Mouse (Mus musculus): ENCODE measurements around the gene Oard1. TPM values are rescaled to one million over a fixed set of nuclear protein-coding genes. Genes with fewer than 3 reads are reported as not detected.
A peak's percentile ranks its signal among the peaks of the same experiment; 100 is the strongest.

The Oard1 gene
- polyA plus RNA-seq, 1 experiment = 14.1 TPM

DNA sequence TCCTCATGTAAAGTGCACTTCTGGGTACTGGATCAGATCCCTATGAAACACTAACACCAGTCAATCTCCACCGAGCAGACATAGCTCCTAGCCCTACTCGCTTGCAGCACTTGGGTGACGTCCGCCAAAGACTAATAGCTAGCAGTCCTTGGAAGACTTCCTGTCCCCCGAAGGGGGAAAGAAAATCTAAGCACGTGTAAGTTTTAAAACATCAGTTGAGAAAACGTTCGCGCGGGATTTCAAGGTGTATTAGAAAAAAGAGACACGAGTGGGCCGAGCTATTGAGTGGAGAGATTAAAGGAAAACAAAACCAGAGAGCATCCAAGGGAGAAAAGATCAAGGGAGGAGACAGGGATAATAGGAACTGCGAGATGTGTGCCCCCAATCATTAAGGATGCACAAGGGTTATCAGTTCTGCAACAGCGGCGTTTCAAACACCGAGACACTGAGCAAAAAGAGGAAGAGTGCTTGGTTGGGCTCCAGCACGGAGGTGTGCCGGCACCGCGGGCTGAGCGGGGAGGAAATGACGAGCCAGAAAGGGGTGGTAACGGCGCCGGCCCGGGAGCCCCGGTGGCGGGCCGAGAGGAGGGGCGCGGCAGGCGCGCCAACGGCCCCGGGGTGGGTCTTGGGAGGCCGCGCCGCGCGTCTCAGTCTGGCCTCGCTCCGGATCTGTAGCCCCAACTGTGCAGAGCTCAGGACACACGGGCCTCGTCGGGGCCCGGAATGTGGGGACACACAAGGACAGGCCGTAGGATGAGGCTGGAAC lies 1.1 kb upstream of the Oard1 start:
- peaks cover 62% of the 10 kb centered on the region for H3K79me3 ChIP-seq (ENCODE audit: low read depth)
- peaks cover 78% of the 10 kb centered on the region for H3K79me2 ChIP-seq (ENCODE audit: control insufficient read depth, insufficient read depth)
- H3K4me3 ChIP-seq (ENCODE audit: insufficient read depth, poor library complexity, severe bottlenecking) = peak overlapping the region; percentile 83
- H3ac ChIP-seq (ENCODE audit: control insufficient read depth, insufficient read length, low read depth) = peak overlapping the region; percentile 97
- TF ChIP-seq MYOD1 (IDR thresholded peaks at IDR 0.05; ENCODE audit: control insufficient read depth, insufficient read length, low read depth) (no peak), USF1 (IDR thresholded peaks at IDR 0.05; ENCODE audit: low read depth) (no peak), MYOG (IDR thresholded peaks at IDR 0.05; ENCODE audit: control insufficient read depth, extremely low read depth, insufficient read length) (no peak), CEBPB (IDR thresholded peaks at IDR 0.05; ENCODE audit: low read depth) (no peak)
- H3K36me3 ChIP-seq (ENCODE audit: control insufficient read depth, insufficient read depth) = peaks cover 26% of the 10 kb centered on the region
- H3K27me3 ChIP-seq (ENCODE audit: control insufficient read depth, insufficient read depth, insufficient read length) = no peaks in the 10 kb centered on the region

DNA sequence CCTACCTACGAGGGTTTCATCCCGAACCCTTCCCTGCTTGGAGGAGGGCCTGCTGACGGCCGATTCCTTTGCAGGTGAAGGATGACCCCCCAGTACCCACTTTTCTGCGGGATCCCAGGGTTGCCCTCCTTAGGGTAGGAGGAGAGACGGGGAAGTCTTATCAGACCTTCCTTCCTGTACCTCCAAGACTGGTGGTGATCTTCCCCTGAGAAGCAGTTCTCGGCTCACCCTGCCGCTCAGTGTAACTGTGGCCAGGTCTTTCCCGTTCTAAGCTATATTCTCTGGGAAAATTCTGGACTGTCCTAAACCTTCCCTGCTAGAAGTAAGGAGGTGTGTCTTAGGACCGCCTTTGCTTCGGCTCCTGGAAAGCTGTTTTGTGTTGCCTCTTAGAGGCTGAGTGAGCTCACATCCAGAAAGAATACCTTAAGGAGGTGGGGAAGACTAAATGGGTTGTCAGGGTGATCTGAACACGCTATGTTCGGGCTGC lies 528 bp downstream of the Oard1 start:
- peak overlapping the region; percentile 44 for H3K4me3 ChIP-seq (ENCODE audit: insufficient read depth, poor library complexity, severe bottlenecking)
- peaks cover 62% of the 10 kb centered on the region for H3K79me2 ChIP-seq (ENCODE audit: control insufficient read depth, insufficient read depth)
- no peak for TF ChIP-seq MAX (IDR thresholded peaks at IDR 0.05)
- TF ChIP-seq MYOG (IDR thresholded peaks at IDR 0.05; ENCODE audit: control insufficient read depth, extremely low read depth, insufficient read length) = no peak
- TF ChIP-seq USF1 (IDR thresholded peaks at IDR 0.05; ENCODE audit: low read depth) = no peak
- TF ChIP-seq CEBPB (IDR thresholded peaks at IDR 0.05; ENCODE audit: low read depth) = no peak
- no peak for TF ChIP-seq FOSL1 (IDR thresholded peaks at IDR 0.05; ENCODE audit: insufficient read depth, low read length, poor library complexity, severe bottlenecking)
- no peak for TF ChIP-seq MYOD1 (IDR thresholded peaks at IDR 0.05; ENCODE audit: control insufficient read depth, insufficient read length, low read depth)
- TF ChIP-seq CTCF (IDR thresholded peaks at IDR 0.05; ENCODE audit: control insufficient read depth, insufficient read depth, insufficient read length) = no peak
- H3K27me3 ChIP-seq (ENCODE audit: control insufficient read depth, insufficient read depth, insufficient read length) = no peaks in the 10 kb centered on the region
- H3K79me3 ChIP-seq (ENCODE audit: low read depth) = peaks cover 47% of the 10 kb centered on the region
- H3ac ChIP-seq (ENCODE audit: control insufficient read depth, insufficient read length, low read depth) = peak overlapping the region; percentile 89
- peaks cover 25% of the 10 kb centered on the region for H3K36me3 ChIP-seq (ENCODE audit: control insufficient read depth, insufficient read depth)

DNA sequence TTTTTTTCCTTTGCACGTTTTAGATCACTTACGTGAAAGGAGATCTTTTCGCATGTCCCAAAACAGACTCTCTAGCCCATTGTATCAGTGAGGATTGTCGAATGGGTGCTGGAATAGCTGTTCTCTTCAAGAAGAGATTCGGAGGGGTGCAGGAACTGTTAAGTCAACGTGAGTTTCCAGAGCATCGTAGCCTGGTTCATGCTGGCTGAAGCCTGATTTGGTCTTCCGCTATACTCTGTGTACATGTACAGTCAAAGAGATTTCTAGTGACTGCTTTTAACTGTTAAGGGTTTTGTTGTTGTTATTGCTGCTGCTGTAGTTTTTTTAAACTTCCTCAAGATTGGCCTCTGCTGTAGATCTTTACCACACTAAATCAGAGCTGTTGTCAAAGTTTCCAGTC lies 1.4 kb downstream of the Oard1 start:
- Histone ChIP-seq H3K79me3 (ENCODE audit: low read depth) (peaks cover 38% of the 10 kb centered on the region), H3ac (ENCODE audit: control insufficient read depth, insufficient read length, low read depth) (peak overlapping the region; percentile 65), H3K27me3 (ENCODE audit: control insufficient read depth, insufficient read depth, insufficient read length) (no peaks in the 10 kb centered on the region), H3K36me3 (ENCODE audit: control insufficient read depth, insufficient read depth) (peaks cover 22% of the 10 kb centered on the region), H3K79me2 (ENCODE audit: control insufficient read depth, insufficient read depth) (peaks cover 53% of the 10 kb centered on the region), H3K4me3 (ENCODE audit: insufficient read depth, poor library complexity, severe bottlenecking) (peak overlapping the region; percentile 44)
- TF ChIP-seq FOSL1 (IDR thresholded peaks at IDR 0.05; ENCODE audit: insufficient read depth, low read length, poor library complexity, severe bottlenecking) = no peak
- no peak for TF ChIP-seq MYOD1 (IDR thresholded peaks at IDR 0.05; ENCODE audit: control insufficient read depth, insufficient read length, low read depth)
- no peak for TF ChIP-seq MAX (IDR thresholded peaks at IDR 0.05)
- TF ChIP-seq CEBPB (IDR thresholded peaks at IDR 0.05; ENCODE audit: low read depth) = no peak

DNA sequence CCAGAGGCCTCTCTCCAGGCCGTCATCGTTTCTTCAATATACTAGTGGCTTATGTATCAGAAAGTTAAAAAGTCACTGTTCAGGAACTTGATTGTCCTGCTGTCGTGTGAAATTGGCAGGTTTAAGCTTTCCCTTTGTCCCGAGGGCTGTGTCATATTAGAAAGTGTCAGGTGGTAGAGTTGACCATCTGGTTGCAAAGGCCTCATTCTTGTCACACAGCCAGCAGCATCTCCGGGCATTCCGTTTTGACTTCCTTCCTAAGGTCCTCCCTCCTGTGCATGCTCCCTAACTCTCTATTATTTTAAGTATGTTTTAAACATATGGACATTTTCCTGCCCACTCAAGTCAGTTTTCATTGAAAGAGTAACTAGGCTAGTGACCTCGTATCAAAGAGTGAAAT lies 6.2 kb downstream of the Oard1 start:
- no peak overlapping the region for H3ac ChIP-seq (ENCODE audit: control insufficient read depth, insufficient read length, low read depth)
- peaks cover 6% of the 10 kb centered on the region for H3K79me3 ChIP-seq (ENCODE audit: low read depth)
- no peak overlapping the region for H3K4me3 ChIP-seq (ENCODE audit: insufficient read depth, poor library complexity, severe bottlenecking)
- peaks cover 26% of the 10 kb centered on the region for H3K36me3 ChIP-seq (ENCODE audit: control insufficient read depth, insufficient read depth)
- TF ChIP-seq CTCF (IDR thresholded peaks at IDR 0.05; ENCODE audit: control insufficient read depth, insufficient read depth, insufficient read length) (no peak), MYOG (IDR thresholded peaks at IDR 0.05; ENCODE audit: control insufficient read depth, extremely low read depth, insufficient read length) (no peak), MYOD1 (IDR thresholded peaks at IDR 0.05; ENCODE audit: control insufficient read depth, insufficient read length, low read depth) (no peak), FOSL1 (IDR thresholded peaks at IDR 0.05; ENCODE audit: insufficient read depth, low read length, poor library complexity, severe bottlenecking) (no peak), CEBPB (IDR thresholded peaks at IDR 0.05; ENCODE audit: low read depth) (no peak), USF1 (IDR thresholded peaks at IDR 0.05; ENCODE audit: low read depth) (no peak), MAX (IDR thresholded peaks at IDR 0.05) (no peak)
- H3K79me2 ChIP-seq (ENCODE audit: control insufficient read depth, insufficient read depth) = peaks cover 17% of the 10 kb centered on the region
- no peaks in the 10 kb centered on the region for H3K27me3 ChIP-seq (ENCODE audit: control insufficient read depth, insufficient read depth, insufficient read length)

DNA sequence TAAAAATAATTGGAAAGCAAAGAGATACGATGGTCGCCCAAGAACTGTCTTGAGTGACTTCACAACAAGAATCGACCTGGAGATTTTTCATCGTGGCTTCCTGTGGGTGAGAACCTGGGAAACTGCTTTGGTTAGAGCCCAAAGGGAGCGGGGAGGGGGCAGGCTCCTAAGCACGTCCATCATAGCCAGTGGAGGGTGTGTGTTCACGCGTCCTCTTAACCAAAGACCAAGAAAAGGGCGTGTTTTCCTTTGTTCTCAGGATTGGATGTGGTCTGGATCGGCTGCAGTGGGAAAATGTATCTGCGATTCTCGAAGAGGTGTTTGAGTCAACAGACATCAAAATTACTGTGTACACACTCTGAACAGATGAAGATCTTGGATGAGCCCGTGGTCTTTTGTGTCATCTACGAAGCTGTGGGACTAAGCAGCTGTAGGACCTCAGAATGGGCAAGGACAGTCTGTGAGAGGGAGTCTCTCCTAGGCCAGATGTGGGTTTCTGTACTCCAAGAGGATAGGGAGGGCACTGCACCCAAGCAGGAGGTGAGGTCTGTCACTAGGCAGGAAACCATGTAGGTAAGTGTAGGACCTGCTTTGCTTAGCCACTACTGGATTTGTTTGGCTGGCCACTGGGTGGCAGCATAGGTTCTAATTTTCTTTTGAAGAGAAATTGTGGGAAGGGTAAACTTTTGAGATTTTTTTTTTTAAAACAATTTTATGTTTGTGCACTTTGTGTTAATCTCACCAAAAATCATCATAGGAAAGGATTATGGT lies 6.8 kb downstream of the Oard1 start:
- TF ChIP-seq MAX (IDR thresholded peaks at IDR 0.05) = no peak
- no peak for TF ChIP-seq CTCF (IDR thresholded peaks at IDR 0.05; ENCODE audit: control insufficient read depth, insufficient read depth, insufficient read length)
- no peak for TF ChIP-seq FOSL1 (IDR thresholded peaks at IDR 0.05; ENCODE audit: insufficient read depth, low read length, poor library complexity, severe bottlenecking)
- TF ChIP-seq CEBPB (IDR thresholded peaks at IDR 0.05; ENCODE audit: low read depth) = no peak
- no peak for TF ChIP-seq USF1 (IDR thresholded peaks at IDR 0.05; ENCODE audit: low read depth)
- no peak for TF ChIP-seq MYOG (IDR thresholded peaks at IDR 0.05; ENCODE audit: control insufficient read depth, extremely low read depth, insufficient read length)
- H3K4me3 ChIP-seq (ENCODE audit: insufficient read depth, poor library complexity, severe bottlenecking) = no peak overlapping the region
- no peaks in the 10 kb centered on the region for H3K27me3 ChIP-seq (ENCODE audit: control insufficient read depth, insufficient read depth, insufficient read length)
- H3K79me3 ChIP-seq (ENCODE audit: low read depth) = peaks cover 1% of the 10 kb centered on the region
- H3K79me2 ChIP-seq (ENCODE audit: control insufficient read depth, insufficient read depth) = peaks cover 11% of the 10 kb centered on the region
- H3K36me3 ChIP-seq (ENCODE audit: control insufficient read depth, insufficient read depth) = peaks cover 26% of the 10 kb centered on the region
- no peak overlapping the region for H3ac ChIP-seq (ENCODE audit: control insufficient read depth, insufficient read length, low read depth)

Measured in C2C12 (cell line).